Mouse (Mus musculus): ENCODE data around the gene Ripk1.
"Not testable (repeated sequence)": the region's sequence is repeated elsewhere in the genome, so short reads cannot be mapped to it uniquely, and the experiment has no call there.

- not testable (repeated sequence) for TF ChIP-seq CTCF, POLR2A (IDR thresholded peaks at IDR 0.05; ENCODE audit: insufficient read depth, low read depth, low read length)
Observed at GRCm38 (mm10) chr13:34075893-34076292, 73.7 kb downstream of the Ripk1 start.

Measured in olfactory bulb, adult 2 months (tissue).